Mouse (Mus musculus) forebrain, embryonic 11.5 days (tissue): ENCODE data around the gene Lig1. TPM values are rescaled to one million over a fixed set of nuclear protein-coding genes. Genes with fewer than 3 reads are reported as not detected.

Source experiments
- ATAC-seq: fragments of 200-750 bp; cut with Nextera tagmentation; replicated peaks from 2 replicates; pipeline ENCODE4 v1.8.0; 2017; ENCODE audit warnings: moderate TSS enrichment; ENCODE audit not compliant: low FRiP score
- DNase-seq: peaks from one replicate; pipeline ENCODE4 v3.0.0-alpha.2; 2017; ENCODE audit warnings: low spot score
- H3K27ac ChIP-seq: fragments of 300-500 bp; sonication (generic); 2 replicates; pipeline ENCODE4 v1.5.1; 2014; ENCODE audit warnings: low read depth, low read length
- H3K27me3 ChIP-seq: fragments of 300-500 bp; sonication (generic); 2 replicates; pipeline ENCODE4 v1.6.1; 2014; ENCODE audit warnings: mild to moderate bottlenecking, low read length, mixed read lengths; ENCODE audit not compliant: control insufficient read depth, insufficient read depth
- H3K36me3 ChIP-seq: fragments of 300-500 bp; sonication (generic); 2 replicates; pipeline ENCODE4 v1.6.1; 2014; ENCODE audit warnings: mild to moderate bottlenecking, low read length, moderate library complexity, mixed read lengths; ENCODE audit not compliant: control insufficient read depth, insufficient read depth
- H3K4me1 ChIP-seq: fragments of 300-500 bp; sonication (generic); replicated peaks from 2 replicates; pipeline ENCODE4 v1.6.1; 2014; ENCODE audit warnings: low read length, mixed read lengths; ENCODE audit not compliant: control insufficient read depth, insufficient read depth
- H3K4me2 ChIP-seq: fragments of 300-500 bp; sonication (generic); 2 replicates; pipeline ENCODE4 v1.6.1; 2014; ENCODE audit warnings: low read depth, mild to moderate bottlenecking, low read length, moderate library complexity, mixed read lengths; ENCODE audit not compliant: severe bottlenecking
- H3K4me3 ChIP-seq: fragments of 300-500 bp; sonication (generic); 2 replicates; pipeline ENCODE4 v1.5.1; 2014; ENCODE audit warnings: low read depth, low read length
- H3K9ac ChIP-seq: fragments of 300-500 bp; sonication (generic); 2 replicates; pipeline ENCODE4 v1.6.1; 2014; ENCODE audit warnings: low read length
- H3K9me3 ChIP-seq: fragments of 300-500 bp; sonication (generic); 2 replicates; pipeline ENCODE4 v1.6.1; 2016; ENCODE audit warnings: low read length, mixed read lengths; ENCODE audit not compliant: control insufficient read depth
- WGBS: fragments of 180-500 bp; shearing (Covaris S2); extraction: QIAGEN DNeasy Blood & Tissue Kit; methylation state at CpG from one replicate; pipeline ENCODE4 v1.1.7; 2014; 5-methylcytosine and 5-hydroxymethylcytosine counted together
- polyA plus RNA-seq: library from polyadenylated mRNA; unstranded; fragments of >200 nt; fragmentation: Nextera tagmentation; extraction: Ambion mirVana; gene quantifications from 2 replicates; pipeline ENCODE4 v1.2.1, GENCODE M21; 2014

Gene Lig1
- polyA plus RNA-seq, 1 experiment from 2014 or later, result 159 TPM

DNA sequence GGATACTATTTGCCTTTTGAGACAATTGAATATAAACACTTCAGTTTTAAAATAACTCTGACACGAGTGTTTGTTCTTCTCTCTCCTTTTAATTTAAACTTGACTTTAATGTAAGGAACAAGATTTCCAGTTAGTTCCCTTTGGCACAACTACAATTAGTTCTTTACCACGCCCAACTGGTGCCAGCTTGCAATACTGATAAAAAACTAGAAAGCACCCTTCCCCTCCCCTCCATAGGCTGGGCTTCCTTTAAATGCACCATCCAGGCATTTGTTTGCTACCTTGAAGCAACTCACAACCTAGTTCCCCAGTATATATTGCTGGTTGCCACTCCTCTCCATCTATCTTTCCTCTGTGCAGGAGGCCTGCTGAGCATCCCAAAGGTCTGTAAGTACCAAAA lies 47.2 kb downstream of the Lig1 start, which contains the start of gene Pla2g4c:
TSS of gene Pla2g4c (plus strand) at position 340 of the 400 bp plus-strand sequence.
- Histone ChIP-seq H3K27ac (no peak within 1 kb of the TSS), H3K4me1 (no peaks in the 10 kb centered on the region), H3K4me3 (no peak within 1 kb of the TSS), H3K27me3 (no peaks in the 10 kb centered on the region), H3K9me3 (no peaks in the 10 kb centered on the region), H3K4me2 (no peak within 1 kb of the TSS), H3K36me3 (no peaks in the 10 kb centered on the region), H3K9ac (no peak within 1 kb of the TSS)
- ATAC-seq (no peak), DNase-seq (no peak)
- 90% methylated on average over 2 of the region's 2 CpGs for WGBS

DNA sequence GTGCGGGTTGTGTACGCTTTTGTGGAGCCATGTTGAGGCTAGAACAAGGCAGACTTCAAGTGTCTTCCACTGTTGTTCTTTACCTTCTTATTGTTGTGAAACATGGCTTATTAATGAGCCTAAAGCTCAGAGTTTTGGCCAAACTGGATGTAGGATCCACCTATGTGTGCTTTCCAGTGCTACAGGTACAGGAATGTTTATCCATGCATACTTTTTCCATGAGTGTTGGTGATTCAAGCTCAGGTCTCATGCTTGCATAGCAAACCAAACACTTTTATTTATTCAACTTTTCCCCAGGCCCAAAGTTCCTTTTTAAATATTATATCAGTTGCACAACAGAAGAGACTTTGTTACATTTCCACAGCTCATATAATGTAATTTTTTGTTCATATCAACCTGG lies 53.5 kb downstream of the Lig1 start:
- no peak overlapping the region for H3K9ac ChIP-seq
- no peaks in the 10 kb centered on the region for H3K4me1 ChIP-seq
- no peak overlapping the region for H3K4me3 ChIP-seq
- DNase-seq, result no peak
- no peaks in the 10 kb centered on the region for H3K9me3 ChIP-seq
- no peaks in the 10 kb centered on the region for H3K27me3 ChIP-seq
- no peaks in the 10 kb centered on the region for H3K36me3 ChIP-seq
- no peak overlapping the region for H3K27ac ChIP-seq
- H3K4me2 ChIP-seq, result no peak overlapping the region
- WGBS, result 93% methylated on average over 2 of the region's 2 CpGs
- no peak for ATAC-seq

DNA sequence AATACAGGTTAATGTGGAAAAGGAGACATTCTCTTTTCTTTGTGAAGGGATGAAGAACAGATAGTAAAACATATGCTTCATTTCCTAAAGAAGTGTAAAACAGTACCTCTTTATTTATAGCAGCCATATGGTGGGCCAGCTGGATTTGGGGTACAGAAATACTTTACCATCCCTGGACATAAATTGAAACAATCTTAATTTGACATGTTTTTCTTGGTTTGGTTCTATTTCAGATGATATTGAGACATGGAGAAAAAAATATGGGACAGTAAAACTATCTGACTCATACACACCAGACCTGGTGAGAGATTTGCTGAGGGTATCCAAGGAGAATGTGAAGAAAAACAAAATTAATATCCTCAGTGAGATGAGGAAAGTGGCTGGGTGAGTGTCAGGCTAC lies 78.9 kb downstream of the Lig1 start:
- no peak for ATAC-seq
- Histone ChIP-seq H3K4me1 (no peaks in the 10 kb centered on the region), H3K4me3 (no peak overlapping the region), H3K9ac (no peak overlapping the region), H3K27ac (no peak overlapping the region), H3K27me3 (no peaks in the 10 kb centered on the region), H3K4me2 (no peak overlapping the region), H3K9me3 (no peaks in the 10 kb centered on the region; the same call in 1 of the 2 replicates), H3K36me3 (peaks cover 15% of the 10 kb centered on the region; the same call in 1 of the 2 replicates)
- DNase-seq, result no peak

Other genes starting within 250 kb of the Lig1 start
- gene Chmp2a, start 242.5 kb upstream of the Lig1 start, polyA plus RNA-seq, result 114 and 127 TPM in 2 replicates
- 165 and 183 TPM in 2 replicates for gene Ube2m, start 239.0 kb upstream of the Lig1 start, polyA plus RNA-seq
- gene Mzf1, start 222.5 kb upstream of the Lig1 start, polyA plus RNA-seq, result 3.8 and 4.0 TPM in 2 replicates
- not detected in 2 replicates for gene Vmn1r85, start 182.1 kb upstream of the Lig1 start, polyA plus RNA-seq
- gene Vmn1r86, start 157.4 kb upstream of the Lig1 start, polyA plus RNA-seq, result not detected in 2 replicates
- gene Vmn1r87, start 137.1 kb upstream of the Lig1 start, polyA plus RNA-seq, result not detected in 2 replicates
- gene Vmn1r88, start 117.7 kb upstream of the Lig1 start, polyA plus RNA-seq, result 0.03 TPM in 1 of 2 replicates, not detected in the other
- not detected in 2 replicates for gene Vmn1r89, start 64.3 kb upstream of the Lig1 start, polyA plus RNA-seq
- 7.4 and 11.5 TPM in 2 replicates for gene Zswim9, start 1.4 kb downstream of the Lig1 start, polyA plus RNA-seq
- 1.9 and 3.1 TPM in 2 replicates for gene Pla2g4c, start 47.4 kb downstream of the Lig1 start, polyA plus RNA-seq
- gene Cabp5, start 120.8 kb downstream of the Lig1 start, polyA plus RNA-seq, result not detected in 2 replicates
- not detected in 2 replicates for gene Bsph1, start 173.6 kb downstream of the Lig1 start, polyA plus RNA-seq